Mouse (Mus musculus) heart, embryonic 13.5 days (tissue): ENCODE results near the gene Wfdc5. TPM values are rescaled to one million over a fixed set of nuclear protein-coding genes. Genes with fewer than 3 reads are reported as not detected.

ENCODE experiments used
- ATAC-seq: fragments of 200-750 bp; cut with Nextera tagmentation; 2 replicates; pipeline ENCODE4 v1.8.0; 2017; ENCODE audit warnings: moderate TSS enrichment; ENCODE audit not compliant: insufficient number of reproducible peaks, low FRiP score, low TSS enrichment; ENCODE audit errors: extremely low read depth
- H3K27ac ChIP-seq: fragments of 300-500 bp; sonication (generic); replicated peaks from 2 replicates; pipeline ENCODE4 v1.5.1; 2015; ENCODE audit warnings: moderate library complexity, mild to moderate bottlenecking, inconsistent platforms
- H3K27me3 ChIP-seq: fragments of 300-500 bp; sonication (generic); replicated peaks from 2 replicates; pipeline ENCODE4 v1.6.1; 2015; ENCODE audit warnings: mild to moderate bottlenecking, inconsistent platforms
- H3K36me3 ChIP-seq: fragments of 300-500 bp; sonication (generic); 2 replicates; pipeline ENCODE4 v1.6.1; 2015; ENCODE audit warnings: mild to moderate bottlenecking, inconsistent platforms
- H3K4me1 ChIP-seq: fragments of 300-500 bp; sonication (generic); 2 replicates; pipeline ENCODE4 v1.6.1; 2015; ENCODE audit warnings: inconsistent platforms
- H3K4me2 ChIP-seq: fragments of 300-500 bp; sonication (generic); 2 replicates; pipeline ENCODE4 v1.6.1; 2015; ENCODE audit warnings: inconsistent platforms, mild to moderate bottlenecking, moderate library complexity
- H3K4me3 ChIP-seq: fragments of 300-500 bp; sonication (generic); 2 replicates; pipeline ENCODE4 v1.5.1; 2015; ENCODE audit warnings: moderate library complexity, mild to moderate bottlenecking, inconsistent platforms
- H3K9ac ChIP-seq: fragments of 300-500 bp; sonication (generic); 2 replicates; pipeline ENCODE4 v1.6.1; 2015; ENCODE audit warnings: inconsistent platforms, mild to moderate bottlenecking, moderate library complexity
- H3K9me3 ChIP-seq: fragments of 300-500 bp; sonication (generic); 2 replicates; pipeline ENCODE4 v1.6.1; 2016; ENCODE audit warnings: inconsistent platforms
- WGBS: fragments of 180-500 bp; shearing (Covaris S2); methylation state at CpG from one replicate; pipeline ENCODE4 v1.1.7; 2015; ENCODE audit warnings: mixed read lengths; 5-methylcytosine and 5-hydroxymethylcytosine counted together
- polyA plus RNA-seq: library from polyadenylated mRNA; unstranded; fragments of >200 nt; fragmentation: Nextera tagmentation; extraction: Ambion mirVana; gene quantifications from 2 replicates; pipeline ENCODE4 v1.2.1, GENCODE M21; 2015

The Wfdc5 gene
- polyA plus RNA-seq, 1 experiment from 2014 or later: not detected

- no peak overlapping the region for H3K4me2 ChIP-seq
- no peaks in the 10 kb centered on the region for H3K36me3 ChIP-seq
- no peaks in the 10 kb centered on the region for H3K27me3 ChIP-seq
- H3K27ac ChIP-seq: no peak overlapping the region
- H3K9me3 ChIP-seq: no peaks in the 10 kb centered on the region
- no peak overlapping the region for H3K4me3 ChIP-seq
- no peak for ATAC-seq
- WGBS: 60% methylated on average over 5 of the region's 5 CpGs
- no peak overlapping the region for H3K9ac ChIP-seq
- no peaks in the 10 kb centered on the region for H3K4me1 ChIP-seq
Measured at GRCm38 (mm10) chr2:164194959-164195630, 12.6 kb upstream of the Wfdc5 start.

- Histone ChIP-seq H3K9ac (no peak overlapping the region), H3K4me3 (no peak overlapping the region), H3K4me2 (no peak overlapping the region), H3K4me1 (no peaks in the 10 kb centered on the region), H3K9me3 (no peaks in the 10 kb centered on the region), H3K36me3 (no peaks in the 10 kb centered on the region), H3K27me3 (0 out of 2 replicates have a peak, but pooled peaks cover 10% of the 10 kb centered on the region), H3K27ac (no peak overlapping the region)
- no peak for ATAC-seq
Measured at GRCm38 (mm10) chr2:164192279-164192678, 9.7 kb upstream of the Wfdc5 start.

DNA sequence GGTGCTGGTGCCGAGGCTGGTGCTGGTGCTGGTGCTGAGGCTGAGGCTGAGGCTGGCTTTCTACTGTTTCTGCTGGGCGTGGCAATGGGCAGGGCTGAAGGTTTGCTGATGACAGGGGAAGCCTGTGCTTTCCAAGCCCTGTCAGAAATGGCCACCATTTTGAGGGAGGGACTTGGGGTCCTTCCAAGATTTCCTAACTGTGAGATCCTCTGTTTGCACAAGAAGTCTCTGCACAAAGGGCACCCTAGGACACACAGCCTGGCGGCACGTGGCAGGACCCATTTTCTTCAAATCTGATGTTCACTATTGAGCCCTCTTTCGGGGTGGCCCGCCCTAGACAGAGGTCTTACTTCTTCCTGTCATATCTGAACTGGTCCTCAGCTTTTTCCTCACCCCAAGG is 8.0 kb upstream of the Wfdc5 start, which contains the start of gene Wfdc12:
Gene Wfdc12, minus strand, starts transcription at position 33 of the 400 bp plus-strand sequence.
- WGBS: 72% methylated on average over 6 of the region's 6 CpGs

DNA sequence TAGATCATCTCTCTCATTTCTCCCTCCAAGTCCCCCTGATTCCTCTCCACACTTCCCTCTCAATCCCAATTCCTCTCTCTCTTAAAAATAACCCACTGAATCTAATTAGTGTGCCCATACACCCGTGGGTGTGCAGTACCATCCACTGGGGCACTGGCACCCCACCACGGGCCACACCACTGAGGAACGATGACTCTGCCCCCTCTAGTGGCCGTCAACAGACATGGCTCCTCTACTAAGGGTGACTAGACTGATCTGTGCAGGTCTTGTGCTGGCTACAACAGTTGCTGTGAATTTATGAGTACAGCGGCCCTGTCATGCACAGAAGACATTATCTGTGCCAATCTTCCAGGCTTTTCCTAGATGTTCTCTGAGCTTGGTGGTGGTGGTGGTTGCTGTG is 6.2 kb upstream of the Wfdc5 start:
- Histone ChIP-seq H3K27me3 (0 out of 2 replicates have a peak, but pooled peaks cover 10% of the 10 kb centered on the region), H3K36me3 (no peaks in the 10 kb centered on the region), H3K9me3 (no peaks in the 10 kb centered on the region), H3K27ac (no peak overlapping the region), H3K4me2 (no peak overlapping the region), H3K4me3 (no peak overlapping the region), H3K4me1 (no peaks in the 10 kb centered on the region), H3K9ac (no peak overlapping the region)
- WGBS: 24% methylated on average over 5 of the region's 5 CpGs
- ATAC-seq: no peak

More for the DNA sequence above, 8.0 kb upstream of the Wfdc5 start, which contains the start of gene Wfdc12:
- Histone ChIP-seq H3K27ac (no peak within 1 kb of the TSS), H3K36me3 (no peaks in the 10 kb centered on the region), H3K27me3 (0 out of 2 replicates have a peak, but pooled peaks cover 10% of the 10 kb centered on the region), H3K9ac (no peak within 1 kb of the TSS), H3K4me2 (no peak within 1 kb of the TSS), H3K4me1 (no peaks in the 10 kb centered on the region), H3K4me3 (no peak within 1 kb of the TSS), H3K9me3 (no peaks in the 10 kb centered on the region)
- ATAC-seq: no peak

DNA sequence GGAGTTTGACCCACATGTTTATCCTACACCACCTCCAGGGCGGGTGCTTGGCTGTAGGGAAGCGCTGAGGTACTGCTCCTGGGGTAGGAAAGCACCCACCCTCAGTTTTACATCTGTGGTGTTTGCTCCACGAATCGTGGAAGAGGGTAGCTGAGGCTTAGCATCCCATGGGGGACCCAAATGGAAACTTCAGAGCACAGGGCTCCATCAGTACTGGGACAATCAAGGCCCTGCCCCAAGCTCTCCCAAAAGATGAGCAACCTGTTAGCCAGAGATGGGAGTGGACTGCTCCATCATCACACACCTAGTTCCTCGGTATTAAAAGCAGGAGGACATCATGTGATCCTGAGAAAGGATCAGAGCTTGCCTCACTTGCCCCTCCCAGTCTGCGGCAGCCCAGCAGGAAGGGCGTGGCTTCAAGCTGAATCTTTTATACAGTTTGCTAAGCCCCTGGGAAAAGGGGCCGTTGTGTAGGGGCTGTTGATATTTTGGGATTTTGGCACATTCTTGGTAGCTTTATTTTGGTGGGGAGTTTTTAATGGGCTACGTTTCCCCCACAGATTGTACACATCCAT is 1.7 kb upstream of the Wfdc5 start:
- Histone ChIP-seq H3K4me1 (no peaks in the 10 kb centered on the region), H3K36me3 (no peaks in the 10 kb centered on the region), H3K27ac (no peak overlapping the region), H3K4me3 (no peak overlapping the region), H3K27me3 (peaks cover 31% of the 10 kb centered on the region), H3K9ac (no peak overlapping the region), H3K9me3 (no peaks in the 10 kb centered on the region), H3K4me2 (no peak overlapping the region)
- WGBS: 38% methylated on average over 9 of the region's 9 CpGs
- no peak for ATAC-seq

- Histone ChIP-seq H3K27me3 (peaks cover 35% of the 10 kb centered on the region), H3K4me1 (no peaks in the 10 kb centered on the region), H3K9me3 (no peaks in the 10 kb centered on the region), H3K27ac (no peak overlapping the region), H3K9ac (no peak overlapping the region), H3K36me3 (no peaks in the 10 kb centered on the region), H3K4me3 (no peak overlapping the region), H3K4me2 (no peak overlapping the region)
- ATAC-seq: no peak
- 74% methylated on average over 9 of the region's 9 CpGs for WGBS
Measured at GRCm38 (mm10) chr2:164183340-164183739, 798 bp upstream of the Wfdc5 start.

DNA sequence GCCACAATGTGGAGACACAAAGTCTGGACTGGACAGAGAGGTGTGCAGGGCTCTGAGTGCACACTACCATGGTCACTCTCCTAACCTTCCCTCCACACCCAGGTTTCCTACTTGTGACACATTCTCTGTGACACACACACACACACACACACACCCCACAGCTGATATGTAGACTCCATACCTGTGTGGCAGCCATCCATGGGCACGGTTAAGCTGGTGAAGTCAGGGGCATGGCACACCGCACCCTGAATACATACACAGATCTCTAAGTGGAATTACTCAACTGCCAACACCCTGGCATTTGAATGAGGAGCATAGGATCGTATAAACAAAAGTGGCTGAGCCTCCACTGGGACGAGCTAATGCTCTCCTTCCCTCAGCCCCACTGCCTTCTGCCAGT is 1.8 kb downstream of the Wfdc5 start:
- H3K4me3 ChIP-seq: no peak overlapping the region
- 82% methylated on average over 4 of the region's 4 CpGs for WGBS
- H3K9me3 ChIP-seq: no peaks in the 10 kb centered on the region
- no peak for ATAC-seq
- no peak overlapping the region for H3K9ac ChIP-seq
- no peaks in the 10 kb centered on the region for H3K4me1 ChIP-seq
- peaks cover 51% of the 10 kb centered on the region for H3K27me3 ChIP-seq
- no peak overlapping the region for H3K4me2 ChIP-seq
- H3K27ac ChIP-seq: no peak overlapping the region
- no peaks in the 10 kb centered on the region for H3K36me3 ChIP-seq

DNA sequence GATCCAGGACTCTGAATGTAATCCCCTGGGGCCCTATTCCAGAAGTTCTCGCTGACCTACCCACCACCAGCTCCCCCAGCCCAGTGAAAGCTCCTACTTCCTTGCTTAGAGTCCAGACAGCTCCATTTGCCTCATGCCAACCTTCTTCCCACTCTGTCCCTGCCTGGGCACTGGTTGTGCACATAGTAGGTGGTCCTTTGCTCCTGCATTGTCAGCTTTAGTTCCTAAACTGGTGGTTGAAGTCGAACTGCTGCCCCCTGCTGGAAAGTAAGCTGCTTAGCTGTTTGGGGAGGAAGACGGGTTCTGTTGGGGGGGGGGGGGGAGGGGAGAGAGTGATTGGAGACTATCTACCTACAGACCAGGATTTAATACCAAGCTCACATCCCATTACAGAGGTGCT is 2.4 kb downstream of the Wfdc5 start:
- no peak overlapping the region for H3K27ac ChIP-seq
- no peak for ATAC-seq
- no peak overlapping the region for H3K9ac ChIP-seq
- 40% methylated on average over 3 of the region's 3 CpGs for WGBS
- no peaks in the 10 kb centered on the region for H3K9me3 ChIP-seq
- H3K4me3 ChIP-seq: no peak overlapping the region
- peaks cover 51% of the 10 kb centered on the region for H3K27me3 ChIP-seq
- H3K4me1 ChIP-seq: no peaks in the 10 kb centered on the region; the same call in 1 of the 2 replicates
- H3K36me3 ChIP-seq: no peaks in the 10 kb centered on the region
- no peak overlapping the region for H3K4me2 ChIP-seq

DNA sequence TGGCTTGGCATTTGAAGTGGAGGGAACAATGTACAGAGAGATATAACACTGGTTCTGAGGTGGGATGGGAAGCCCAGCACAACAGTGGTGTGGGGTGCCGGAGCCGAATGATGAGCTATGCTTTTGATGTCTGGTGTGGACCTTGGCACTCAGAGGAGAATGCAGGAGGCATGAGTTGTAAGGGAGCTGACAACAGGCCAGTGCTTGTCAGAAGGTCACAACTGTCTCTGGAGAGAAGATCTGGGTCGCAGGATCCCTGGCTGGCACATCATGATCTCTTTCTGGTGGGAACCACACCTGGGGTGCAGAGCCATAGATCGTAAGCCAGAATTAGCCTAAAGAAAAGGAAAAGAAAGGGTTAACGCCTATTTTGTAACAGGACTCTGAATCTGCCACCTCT is 4.7 kb downstream of the Wfdc5 start:
- H3K27ac ChIP-seq: no peak overlapping the region
- H3K4me3 ChIP-seq: no peak overlapping the region
- H3K36me3 ChIP-seq: no peaks in the 10 kb centered on the region
- H3K9ac ChIP-seq: no peak overlapping the region
- H3K27me3 ChIP-seq: peaks cover 54% of the 10 kb centered on the region
- no peak overlapping the region for H3K4me2 ChIP-seq
- H3K9me3 ChIP-seq: no peaks in the 10 kb centered on the region
- no peak for ATAC-seq
- peaks cover 19% of the 10 kb centered on the region for H3K4me1 ChIP-seq
- 82% methylated on average over 5 of the region's 5 CpGs for WGBS

DNA sequence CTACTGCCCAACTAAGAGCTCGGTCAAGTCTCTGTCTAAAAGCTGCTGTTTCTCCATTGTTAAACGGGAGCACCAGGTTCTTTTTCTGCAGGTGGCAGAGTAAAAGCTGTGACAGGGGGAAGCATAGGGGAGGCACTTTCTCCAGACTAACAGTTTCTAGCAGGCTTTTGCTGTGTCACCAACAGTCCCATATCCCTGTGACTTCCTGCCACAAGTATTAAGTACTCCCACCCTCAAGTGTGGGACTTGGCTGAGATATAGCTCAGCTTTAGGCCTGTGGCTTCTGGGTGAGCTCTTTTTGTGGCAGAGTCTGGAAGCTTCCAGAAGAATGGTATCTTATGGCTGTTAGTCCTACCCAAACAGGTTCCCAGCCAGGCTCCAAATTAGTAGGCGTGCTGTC is 6.7 kb downstream of the Wfdc5 start:
- Histone ChIP-seq H3K9me3 (no peaks in the 10 kb centered on the region), H3K4me3 (no peak overlapping the region), H3K27me3 (peaks cover 53% of the 10 kb centered on the region), H3K36me3 (no peaks in the 10 kb centered on the region), H3K4me1 (peaks cover 28% of the 10 kb centered on the region), H3K9ac (no peak overlapping the region), H3K27ac (no peak overlapping the region), H3K4me2 (no peak overlapping the region)
- no peak for ATAC-seq
- WGBS: 68% methylated on average over 3 of the region's 3 CpGs

DNA sequence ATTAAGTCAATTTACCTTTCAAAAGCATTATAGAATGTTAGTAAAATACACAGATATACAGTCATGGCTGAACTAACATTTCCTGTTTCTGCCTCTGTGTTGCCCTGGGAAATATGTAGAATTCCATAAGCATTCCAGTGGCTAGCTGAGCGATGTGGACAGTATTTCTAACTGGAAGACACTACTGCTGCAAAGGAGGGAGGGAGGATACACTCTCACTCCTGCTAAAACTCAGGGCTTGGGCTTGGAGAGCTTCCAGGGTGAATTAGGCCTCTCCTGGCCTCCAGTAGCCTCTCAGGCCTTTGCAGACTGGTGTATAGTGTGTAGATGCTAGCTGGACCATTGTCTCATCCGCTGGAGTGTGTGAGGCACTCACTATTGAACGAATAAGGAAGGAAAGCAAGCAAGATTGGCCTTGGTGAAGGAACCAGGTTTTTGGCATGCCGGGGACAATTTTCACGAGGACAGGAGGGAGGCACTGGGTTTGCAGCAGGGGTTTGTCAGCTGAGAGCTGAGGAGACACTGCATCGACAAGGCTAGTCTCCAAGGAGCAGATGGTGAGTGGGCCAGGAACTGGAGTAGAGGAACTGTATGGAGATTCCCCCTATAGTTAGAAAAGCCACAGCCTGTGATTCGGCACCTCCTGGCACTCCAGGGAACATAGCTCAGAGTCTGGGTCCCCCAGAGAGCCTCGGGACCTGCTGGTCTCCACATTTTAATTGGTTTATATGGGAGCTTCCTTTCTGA is 7.7 kb downstream of the Wfdc5 start:
- Histone ChIP-seq H3K27me3 (peaks cover 62% of the 10 kb centered on the region), H3K36me3 (no peaks in the 10 kb centered on the region), H3K4me1 (peaks cover 35% of the 10 kb centered on the region), H3K4me3 (no peak overlapping the region), H3K9ac (no peak overlapping the region), H3K9me3 (no peaks in the 10 kb centered on the region), H3K27ac (no peak overlapping the region), H3K4me2 (no peak overlapping the region)
- WGBS: 57% methylated on average over 8 of the region's 8 CpGs
- ATAC-seq: no peak
